Mouse (Mus musculus) liver, adult 2 months (tissue): ENCODE data around the gene Vsig2. TPM values are rescaled to one million over a fixed set of nuclear protein-coding genes. Genes with fewer than 3 reads are reported as not detected.
A peak's percentile ranks its signal among the peaks of the same experiment; 100 is the strongest.

Experiments used
- DNase-seq: peaks from one replicate; pipeline ENCODE4 v3.0.0-alpha.2; 2011; ENCODE audit warnings: low read depth, low spot score; ENCODE audit errors: extremely low read depth
- H3K27ac ChIP-seq: fragments of 200-500 bp; replicated peaks from 2 replicates; pipeline ENCODE4 v1.5.1; 2012; ENCODE audit warnings: low read depth, mild to moderate bottlenecking, control low read depth, inconsistent platforms, low read length; ENCODE audit not compliant: insufficient read depth
- H3K27me3 ChIP-seq: fragments of 200-500 bp; 2 replicates; pipeline ENCODE4 v1.6.1; 2012; ENCODE audit warnings: mild to moderate bottlenecking, moderate library complexity, low read length, inconsistent platforms; ENCODE audit not compliant: control insufficient read depth, insufficient read depth
- H3K36me3 ChIP-seq: fragments of 200-500 bp; 2 replicates; pipeline ENCODE4 v1.6.1; 2012; ENCODE audit warnings: low read length, inconsistent platforms; ENCODE audit not compliant: control insufficient read depth, insufficient read depth
- H3K4me1 ChIP-seq: fragments of 200-500 bp; 2 replicates; pipeline ENCODE4 v1.6.1; 2011; ENCODE audit warnings: low read length; ENCODE audit not compliant: control insufficient read depth, insufficient read depth
- H3K4me3 ChIP-seq: fragments of 200-500 bp; 2 replicates; pipeline ENCODE4 v1.5.1; 2011; ENCODE audit warnings: low read depth, mild to moderate bottlenecking, control low read depth, low read length, moderate library complexity; ENCODE audit not compliant: insufficient read depth
- H3K79me2 ChIP-seq: fragments of 200-500 bp; 2 replicates; pipeline ENCODE4 v1.6.1; 2012; ENCODE audit warnings: inconsistent platforms, mild to moderate bottlenecking, low read length, moderate library complexity; ENCODE audit not compliant: control insufficient read depth, insufficient read depth
- H3K9ac ChIP-seq: fragments of 200-500 bp; 2 replicates; pipeline ENCODE4 v1.6.1; 2012; ENCODE audit warnings: low read depth, mild to moderate bottlenecking, control low read depth, inconsistent platforms, low read length
- CTCF ChIP-seq: fragments of 200-500 bp; IDR thresholded peaks from 2 replicates; pipeline ENCODE4 v1.5.1; 2011; ENCODE audit warnings: low read depth, low read length, control low read depth
- POLR2A ChIP-seq: fragments of 200-500 bp; IDR thresholded peaks from 2 replicates; pipeline ENCODE4 v1.6.1; 2011; ENCODE audit warnings: low read length, control low read depth; ENCODE audit not compliant: insufficient read depth; ENCODE audit errors: extremely low read depth
- WGBS: fragments of 180-500 bp; shearing (Covaris S2); methylation state at CpG from one replicate; pipeline ENCODE4 v1.1.7; 2018; 5-methylcytosine and 5-hydroxymethylcytosine counted together
- polyA plus RNA-seq: library from polyadenylated mRNA; depleted of rRNA; stranded (reverse); fragments of >200 nt; gene quantifications from 2 replicates; pipeline ENCODE4 v1.2.3, GENCODE M21; 2012
- total RNA-seq: library from RNA; depleted of rRNA; stranded (reverse); fragments of >200 nt; gene quantifications from 2 replicates; pipeline ENCODE4 v1.2.3, GENCODE M21; 2014

Gene Vsig2
- total and polyA plus RNA-seq, 2 experiments: 1.5 TPM

DNA sequence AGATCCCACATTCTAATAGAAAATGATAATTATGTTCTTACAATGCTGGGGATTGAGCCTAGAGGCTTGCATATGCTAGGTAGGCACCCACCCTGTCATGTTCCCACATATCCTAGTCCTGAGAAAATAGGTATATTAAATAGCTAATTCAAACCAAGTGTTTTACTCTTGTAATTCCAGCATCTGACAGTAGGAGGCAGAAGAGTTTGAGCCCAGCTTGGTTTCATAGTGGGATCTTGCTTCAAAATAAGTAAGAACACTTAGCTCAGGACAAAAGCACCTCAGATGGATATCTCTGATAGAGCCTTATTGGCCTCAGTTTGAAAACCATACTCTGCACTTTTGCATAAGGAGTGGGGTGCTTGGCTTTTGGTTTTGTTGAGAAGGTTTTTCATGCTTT is 34.7 kb upstream of the Vsig2 start:
- H3K4me1 ChIP-seq: no peaks in the 10 kb centered on the region
- DNase-seq: no peak

DNA sequence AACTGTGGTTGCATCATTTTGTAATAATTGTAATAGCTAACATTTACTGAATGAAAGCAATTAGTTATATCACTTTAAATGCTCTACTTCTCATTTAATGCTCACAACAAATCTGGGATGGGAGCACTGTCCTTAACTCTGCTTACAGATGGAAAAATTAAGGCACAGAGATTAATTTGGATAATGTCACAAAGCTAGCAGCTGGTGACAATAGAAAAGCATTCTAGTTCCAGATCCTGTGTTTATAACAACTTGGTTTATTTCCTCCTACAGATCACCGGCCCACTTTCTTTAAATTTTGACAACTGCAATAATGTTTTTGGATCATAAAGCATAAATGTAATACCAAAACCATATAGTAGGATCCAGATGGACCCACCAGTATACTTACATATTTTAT is 33.0 kb upstream of the Vsig2 start:
- no peak overlapping the region for H3K27ac ChIP-seq
- no peaks in the 10 kb centered on the region for H3K4me1 ChIP-seq
- H3K27me3 ChIP-seq: no peaks in the 10 kb centered on the region
- no peak for DNase-seq
- WGBS: 95% methylated on average over 1 of the region's 1 CpGs
- H3K79me2 ChIP-seq: peaks cover 19% of the 10 kb centered on the region; the same call in 1 of the 2 replicates
- H3K36me3 ChIP-seq: no peaks in the 10 kb centered on the region
- H3K9ac ChIP-seq: no peak overlapping the region
- no peak overlapping the region for H3K4me3 ChIP-seq
- TF ChIP-seq CTCF (no peak), POLR2A (no peak)

More for the DNA sequence above, 34.7 kb upstream of the Vsig2 start:
- H3K27me3 ChIP-seq: no peaks in the 10 kb centered on the region
- H3K36me3 ChIP-seq: no peaks in the 10 kb centered on the region
- no peak for TF ChIP-seq POLR2A
- TF ChIP-seq CTCF: no peak
- H3K9ac ChIP-seq: no peak overlapping the region
- H3K79me2 ChIP-seq: peaks cover 29% of the 10 kb centered on the region; the same call in 1 of the 2 replicates
- H3K4me3 ChIP-seq: no peak overlapping the region
- H3K27ac ChIP-seq: no peak overlapping the region

DNA sequence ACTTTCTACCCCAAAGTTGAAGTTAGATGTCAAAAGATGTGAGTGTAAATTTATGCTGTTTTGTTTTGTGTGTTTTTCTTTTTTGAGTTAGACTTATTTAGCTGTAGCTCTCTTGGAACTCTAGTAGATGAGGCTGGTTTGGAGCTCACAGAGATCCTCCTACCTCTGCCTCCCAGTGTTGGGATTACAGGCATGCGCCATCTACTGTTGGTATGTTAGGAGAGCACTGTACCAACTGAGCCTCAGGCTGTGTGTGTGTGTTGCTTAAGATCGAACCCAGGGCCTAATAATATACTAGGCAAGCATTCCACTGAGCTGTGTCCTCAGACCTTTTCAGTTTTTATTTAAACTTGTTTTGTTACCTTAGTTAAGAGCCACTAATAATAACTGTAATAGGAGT is 27.0 kb upstream of the Vsig2 start:
- H3K36me3 ChIP-seq: no peaks in the 10 kb centered on the region
- peaks cover 3% of the 10 kb centered on the region; the same call in 1 of the 2 replicates for H3K79me2 ChIP-seq
- no peaks in the 10 kb centered on the region for H3K4me1 ChIP-seq
- no peak for TF ChIP-seq POLR2A
- TF ChIP-seq CTCF: peak; percentile 16; the same call in 1 of the 2 replicates
- DNase-seq: no peak
- no peak overlapping the region for H3K27ac ChIP-seq
- WGBS: 85% methylated on average over 2 of the region's 2 CpGs
- H3K9ac ChIP-seq: no peak overlapping the region
- H3K27me3 ChIP-seq: no peaks in the 10 kb centered on the region
- no peak overlapping the region for H3K4me3 ChIP-seq

- no peak for DNase-seq
- no peaks in the 10 kb centered on the region for H3K4me1 ChIP-seq
- TF ChIP-seq POLR2A (no peak), CTCF (no peak)
- no peaks in the 10 kb centered on the region; the same call in 1 of the 2 replicates for H3K79me2 ChIP-seq
- H3K4me3 ChIP-seq: no peak overlapping the region
- H3K27me3 ChIP-seq: no peaks in the 10 kb centered on the region
- no peak overlapping the region for H3K27ac ChIP-seq
- H3K9ac ChIP-seq: no peak overlapping the region
- 77% methylated on average over 3 of the region's 3 CpGs for WGBS
- no peaks in the 10 kb centered on the region; the same call in 1 of the 2 replicates for H3K36me3 ChIP-seq
Measured at GRCm38 (mm10) chr9:37514456-37514855, 24.6 kb upstream of the Vsig2 start.

- Histone ChIP-seq H3K79me2 (no peaks in the 10 kb centered on the region; the same call in 1 of the 2 replicates), H3K27me3 (no peaks in the 10 kb centered on the region), H3K27ac (no peak overlapping the region), H3K36me3 (peaks cover 10% of the 10 kb centered on the region), H3K4me3 (no peak overlapping the region), H3K4me1 (no peaks in the 10 kb centered on the region), H3K9ac (no peak overlapping the region)
- no peak for DNase-seq
- WGBS: 63% methylated on average over 1 of the region's 1 CpGs
- no peak for TF ChIP-seq CTCF
Measured at GRCm38 (mm10) chr9:37517467-37517866, 21.6 kb upstream of the Vsig2 start.

DNA sequence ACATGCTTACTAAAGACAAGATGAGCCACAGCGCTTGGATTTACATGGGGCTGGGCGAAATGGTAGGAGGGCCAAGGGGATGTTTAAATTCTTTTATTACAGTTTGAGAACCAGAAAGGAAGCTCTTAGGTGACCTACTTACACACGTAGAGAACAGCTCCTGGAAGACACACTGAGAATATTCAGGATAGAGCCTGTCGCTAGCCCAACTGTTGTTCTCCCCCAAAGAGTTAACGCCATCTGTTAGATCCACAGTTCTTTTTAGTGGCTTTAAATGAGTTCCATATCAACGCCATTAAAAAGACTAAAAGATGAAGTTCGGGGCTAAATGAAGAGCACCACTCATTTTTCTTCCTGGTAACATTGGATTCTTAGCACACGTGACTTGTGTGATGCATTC is 20.1 kb upstream of the Vsig2 start:
- H3K27me3 ChIP-seq: no peaks in the 10 kb centered on the region
- H3K9ac ChIP-seq: no peak overlapping the region
- H3K4me1 ChIP-seq: no peaks in the 10 kb centered on the region
- no peaks in the 10 kb centered on the region for H3K79me2 ChIP-seq
- peaks cover 18% of the 10 kb centered on the region for H3K36me3 ChIP-seq
- 98% methylated on average over 8 of the region's 8 CpGs for WGBS
- H3K4me3 ChIP-seq: no peak overlapping the region
- H3K27ac ChIP-seq: no peak overlapping the region
- no peak for DNase-seq
- TF ChIP-seq POLR2A: no peak
- no peak for TF ChIP-seq CTCF
